Mouse (Mus musculus) cerebellum, adult 2 months (tissue): ENCODE data around the gene Gm10358. TPM values are rescaled to one million over a fixed set of nuclear protein-coding genes. Genes with fewer than 3 reads are reported as not detected.
"Not testable (repeated sequence)": the region's sequence is repeated elsewhere in the genome, so short reads cannot be mapped to it uniquely, and the experiment has no call there.

Experiments used
- DNase-seq, 2 experiments: peaks; one replicate each; pipeline ENCODE4 v3.0.0; 2021
- H3K27ac ChIP-seq: fragments of 200-500 bp; 2 replicates; pipeline ENCODE4 v1.5.1; 2012; ENCODE audit warnings: low read length, control low read depth, inconsistent platforms; ENCODE audit not compliant: insufficient read depth
- H3K27me3 ChIP-seq: fragments of 200-500 bp; 2 replicates; pipeline ENCODE4 v1.6.1; 2012; ENCODE audit warnings: inconsistent platforms, mild to moderate bottlenecking, low read length, moderate library complexity; ENCODE audit not compliant: control insufficient read depth, insufficient read depth
- H3K4me1 ChIP-seq: fragments of 200-500 bp; 2 replicates; pipeline ENCODE4 v1.6.1; 2011; ENCODE audit warnings: low read length; ENCODE audit not compliant: control insufficient read depth, insufficient read depth
- H3K4me3 ChIP-seq: fragments of 200-500 bp; replicated peaks from 2 replicates; pipeline ENCODE3; 2011; ENCODE audit warnings: mild to moderate bottlenecking, low read depth, low read length, control low read depth; ENCODE audit not compliant: insufficient read depth
- CTCF ChIP-seq: fragments of 200-500 bp; IDR thresholded peaks from 2 replicates; pipeline ENCODE4 v1.5.1; 2011; ENCODE audit warnings: low read depth, mild to moderate bottlenecking, control low read depth, low read length, moderate library complexity, borderline replicate concordance; ENCODE audit not compliant: insufficient read depth
- POLR2A ChIP-seq: fragments of 200-500 bp; IDR thresholded peaks from 2 replicates; pipeline ENCODE4 v1.6.1; 2011; ENCODE audit warnings: low read length, control low read depth, borderline replicate concordance; ENCODE audit not compliant: insufficient read depth
- WGBS: fragments of 180-500 bp; shearing (Covaris S2); methylation state at CpG from one replicate; pipeline ENCODE4 v1.1.7; 2018; 5-methylcytosine and 5-hydroxymethylcytosine counted together
- polyA plus RNA-seq: library from polyadenylated mRNA; depleted of rRNA; stranded (reverse); fragments of >200 nt; gene quantifications from 2 replicates; pipeline ENCODE4 v1.2.3, GENCODE M21; 2012; rRNA removed

Gm10358 gene
- polyA plus RNA-seq, result 0.62 and 1.2 TPM in 2 replicates

GRCm38 (mm10) chr8:75406489-75406888 is at the start of gene Gm10358:
Gene Gm10358, minus strand, starts transcription at chr8:75406589.
- no peak for DNase-seq
- TF ChIP-seq CTCF (no peak), POLR2A (no peak)
- Histone ChIP-seq H3K27ac (no peak within 1 kb of the TSS), H3K4me3 (no peak within 1 kb of the TSS), H3K27me3 (no peaks in the 10 kb centered on the region), H3K4me1 (no peaks in the 10 kb centered on the region)
- WGBS, result 97% methylated on average over 5 of the region's 5 CpGs

DNA sequence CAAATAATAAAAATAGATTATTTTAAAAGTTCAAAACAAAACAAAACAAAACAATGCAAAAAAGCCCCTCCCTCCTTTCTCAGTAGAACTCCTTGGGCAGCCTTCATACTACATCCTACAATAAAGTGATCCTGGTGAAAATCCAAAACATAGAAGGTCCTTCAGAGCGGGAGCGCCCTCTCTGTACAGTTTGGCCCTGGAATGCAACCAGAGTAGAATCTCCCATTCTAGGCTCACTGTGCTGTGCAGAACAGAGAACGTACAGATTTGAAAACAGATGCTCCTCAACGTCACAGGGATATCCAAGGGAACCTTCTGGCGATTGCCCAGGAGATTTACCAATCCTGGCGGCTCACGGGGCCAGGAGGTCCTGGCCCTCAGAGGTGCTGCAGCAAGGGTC is 42.0 kb upstream of the Gm10358 start, which contains the start of gene Iqcm:
TSS of gene Iqcm (plus strand) at position 301 of the 400 bp plus-strand sequence.
- no peaks in the 10 kb centered on the region for H3K4me1 ChIP-seq
- WGBS, result 70% methylated on average over 7 of the region's 7 CpGs
- no peak within 1 kb of the TSS for H3K4me3 ChIP-seq
- H3K27ac ChIP-seq, result no peak within 1 kb of the TSS
- H3K27me3 ChIP-seq, result no peaks in the 10 kb centered on the region
- TF ChIP-seq POLR2A (no peak), CTCF (no peak)
- no peak for DNase-seq

DNA sequence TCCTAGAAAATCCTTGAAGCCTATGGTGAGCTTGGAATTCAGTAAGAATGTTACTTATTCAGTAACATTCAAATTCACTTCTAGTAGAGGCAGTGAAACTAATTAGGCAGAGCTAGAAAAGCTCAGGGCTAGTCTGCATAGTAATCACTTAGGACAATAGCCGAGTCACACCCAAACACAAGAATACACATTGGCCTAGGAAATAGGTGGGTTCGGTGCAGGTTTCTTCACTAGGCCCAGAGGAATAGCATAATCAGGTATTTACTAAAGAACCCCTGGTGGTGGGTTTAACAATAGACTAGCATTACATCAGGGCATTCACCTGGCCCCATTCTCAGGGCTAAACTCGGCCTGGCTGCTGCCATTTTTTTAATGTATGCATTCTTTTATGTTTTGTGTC is 9.3 kb upstream of the Gm10358 start:
- DNase-seq, H3K27ac ChIP-seq, H3K4me1 ChIP-seq, H3K4me3 ChIP-seq, H3K27me3 ChIP-seq: not testable (repeated sequence)
- 89% methylated on average over 3 of the region's 3 CpGs for WGBS

DNA sequence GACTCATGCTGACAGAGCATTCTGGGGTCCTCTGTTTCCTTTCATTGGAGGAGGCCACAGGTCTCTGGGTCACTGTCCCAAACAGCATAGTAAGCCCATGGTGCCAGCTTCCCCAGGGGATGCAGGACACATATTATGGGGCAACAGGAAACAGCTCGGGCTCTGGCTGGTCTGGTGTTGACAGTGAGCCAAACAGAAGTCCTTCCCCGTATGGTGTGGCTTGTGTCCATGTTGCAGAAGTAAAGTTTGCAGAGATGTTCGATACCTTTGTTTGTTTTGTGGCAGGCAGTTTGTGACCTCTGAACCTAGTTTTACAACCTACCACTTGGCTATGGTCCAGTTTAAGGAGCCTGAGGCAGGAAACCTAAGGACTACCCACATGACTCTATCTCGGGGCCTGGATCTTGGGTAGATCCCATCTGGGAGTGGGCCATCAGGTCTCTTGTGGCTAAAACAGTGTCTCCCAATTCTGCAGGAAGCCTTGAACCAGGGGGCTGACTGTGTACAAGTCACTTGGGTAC is 21.6 kb downstream of the Gm10358 start:
- no peak for DNase-seq
- TF ChIP-seq POLR2A (no peak), CTCF (no peak)
- H3K4me3 ChIP-seq, result no peak overlapping the region
- H3K27ac ChIP-seq, result no peak overlapping the region
- no peaks in the 10 kb centered on the region for H3K27me3 ChIP-seq
- no peaks in the 10 kb centered on the region for H3K4me1 ChIP-seq
- WGBS, result 79% methylated on average over 4 of the region's 4 CpGs

GRCm38 (mm10) chr8:75375530-75376123 is 30.8 kb downstream of the Gm10358 start:
- no peak overlapping the region for H3K4me3 ChIP-seq
- no peak for TF ChIP-seq CTCF
- no peak for TF ChIP-seq POLR2A
- no peak for DNase-seq
- no peaks in the 10 kb centered on the region for H3K4me1 ChIP-seq
- no peaks in the 10 kb centered on the region for H3K27me3 ChIP-seq
- no peak overlapping the region for H3K27ac ChIP-seq
- 50% methylated on average over 1 of the region's 1 CpGs for WGBS

- 95% methylated on average over 2 of the region's 2 CpGs for WGBS
- Histone ChIP-seq H3K4me3 (no peak overlapping the region), H3K27me3 (no peaks in the 10 kb centered on the region), H3K4me1 (no peaks in the 10 kb centered on the region), H3K27ac (no peak overlapping the region)
- TF ChIP-seq CTCF (no peak), POLR2A (no peak)
- no peak for DNase-seq
Observed at GRCm38 (mm10) chr8:75372006-75372405, 34.4 kb downstream of the Gm10358 start.

Other genes starting within 250 kb of the Gm10358 start
- 20.5 and 22.2 TPM in 2 replicates for gene Rasd2, start 192.6 kb downstream of the Gm10358 start, polyA plus RNA-seq
- gene Iqcm, start 42.1 kb upstream of the Gm10358 start, polyA plus RNA-seq, result not detected in 2 replicates